Mouse (Mus musculus) left cerebral cortex, adult 2 months (tissue): Measurements from ENCODE around the gene Abhd14a. TPM values are rescaled to one million over a fixed set of nuclear protein-coding genes. Genes with fewer than 3 reads are reported as not detected.

Experiments used
- DNase-seq, 2 experiments: peaks; one replicate each; pipeline ENCODE4 v3.0.0; 2021 to 2022; ENCODE audit warnings: low spot score in 2 of 2, mixed read lengths in 1 of 2; ENCODE audit errors: extremely low spot score in 1 of 2
- H3K27ac ChIP-seq: fragments of 200-600 bp; 2 replicates; pipeline ENCODE4 v1.8.1; 2022
- H3K4me3 ChIP-seq: fragments of 200-600 bp; 2 replicates; pipeline ENCODE4 v1.8.1; 2022
- CTCF ChIP-seq: fragments of 200-600 bp; IDR thresholded peaks from 2 replicates; pipeline ENCODE4 v1.8.1; 2022; ENCODE audit warnings: antibody characterized with exemption, mild to moderate bottlenecking, moderate library complexity
- intact Hi-C: fragments of 180-260 bp; cut with DNase I; formaldehyde crosslinking; loops from one replicate; pipeline ENCODE4 v1.15.1; 2025
- total RNA-seq, 2 experiments: library from RNA; stranded (reverse); gene quantifications; 2 replicates each; pipeline ENCODE4 v1.2.3; 2021

The Abhd14a gene
- total RNA-seq, 2 experiments from 2014 or later = 38.4 to 38.6 TPM

- Histone ChIP-seq H3K4me3 (no peak overlapping the region), H3K27ac (no peak overlapping the region)
- intact Hi-C loops = no loop called here
- TF ChIP-seq CTCF = no peak
- DNase-seq = no peak
These were observed 20.3 kb upstream of the Abhd14a start for GRCm38 (mm10) chr9:106467746-106468145.

- Histone ChIP-seq H3K4me3 (no peak overlapping the region), H3K27ac (no peak overlapping the region)
- no peak for TF ChIP-seq CTCF
- intact Hi-C loops = no loop called here
- no peak for DNase-seq
These were observed 19.2 kb upstream of the Abhd14a start for GRCm38 (mm10) chr9:106466721-106467120.

GRCm38 (mm10) chr9:106465571-106466200 lies 18.2 kb upstream of the Abhd14a start, which contains the start of gene Gpr62:
Gene Gpr62, minus strand, starts transcription at chr9:106465938.
- DNase-seq = peak in 1 of 2 experiments; percentile 48
- Histone ChIP-seq H3K27ac (peak within 1 kb of the TSS; percentile 99), H3K4me3 (peak within 1 kb of the TSS; percentile 60)
- TF ChIP-seq CTCF = no peak
- intact Hi-C loops = no loop called here

DNA sequence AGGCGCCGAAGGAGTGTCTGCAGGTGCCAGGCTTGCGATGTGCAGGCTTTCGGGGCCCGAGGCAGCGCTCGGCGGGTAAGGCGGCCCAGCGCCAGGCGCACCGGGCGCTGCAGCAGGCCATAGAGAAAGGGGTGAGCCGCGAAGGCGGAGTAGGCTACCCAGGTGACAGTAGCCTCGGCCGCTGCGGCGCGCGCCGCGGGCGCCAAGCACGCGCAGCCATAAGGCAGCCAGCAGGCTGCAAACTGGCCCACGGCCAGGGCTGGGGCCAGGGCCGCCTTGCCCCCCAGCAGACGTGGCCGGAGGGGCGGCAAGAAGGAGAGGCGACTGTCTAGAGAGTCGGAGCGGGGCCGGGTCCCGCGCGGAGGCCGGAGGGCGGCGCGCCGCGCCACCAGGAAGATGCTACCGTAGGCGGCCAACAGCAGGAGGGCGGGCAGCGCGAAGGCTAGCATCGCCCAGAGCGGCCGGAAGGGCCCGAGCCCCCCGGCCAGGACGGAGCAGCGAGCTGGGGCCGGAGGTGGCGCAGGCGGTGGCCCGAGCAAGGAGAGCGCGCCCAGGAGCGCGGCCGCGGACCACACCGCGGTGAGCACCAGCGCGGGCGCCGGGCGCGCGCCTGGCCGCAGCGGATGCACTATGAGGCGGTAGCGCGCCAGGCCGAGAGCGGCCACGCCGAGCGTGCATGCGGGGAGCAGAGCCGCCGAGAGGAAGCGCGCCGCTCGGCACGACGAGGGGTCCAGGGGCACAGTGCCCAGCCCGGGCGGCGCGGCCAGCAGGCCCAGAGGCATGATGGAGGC lies 17.5 kb upstream of the Abhd14a start:
- Histone ChIP-seq H3K4me3 (peak overlapping the region; percentile 60), H3K27ac (peak overlapping the region; percentile 99)
- no peak for TF ChIP-seq CTCF
- intact Hi-C loops = no loop called here
- DNase-seq = peak; percentile 76 to 81

- no peak for TF ChIP-seq CTCF
- Histone ChIP-seq H3K27ac (no peak overlapping the region), H3K4me3 (no peak overlapping the region)
- intact Hi-C loops = no loop called here
- no peak for DNase-seq
These were observed 15.9 kb upstream of the Abhd14a start for GRCm38 (mm10) chr9:106463122-106464063.

DNA sequence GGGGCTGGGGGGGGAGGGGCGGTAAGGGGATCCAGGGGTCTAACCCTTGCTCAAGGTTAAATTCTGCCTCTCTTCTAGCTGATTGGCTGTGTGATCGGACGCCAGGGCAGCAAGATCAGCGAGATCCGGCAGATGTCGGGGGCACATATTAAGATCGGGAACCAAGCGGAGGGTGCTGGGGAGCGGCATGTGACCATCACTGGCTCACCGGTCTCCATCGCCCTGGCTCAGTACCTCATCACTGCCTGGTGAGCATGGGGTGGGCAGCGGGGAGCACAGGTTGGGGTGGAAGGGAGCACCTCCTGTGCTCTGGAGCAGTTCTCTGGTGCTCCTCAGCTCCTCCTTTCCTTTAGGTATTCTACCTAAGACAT lies 14.9 kb upstream of the Abhd14a start:
- Histone ChIP-seq H3K4me3 (no peak overlapping the region), H3K27ac (no peak overlapping the region)
- no peak for DNase-seq
- intact Hi-C loops = no loop called here
- TF ChIP-seq CTCF = no peak

DNA sequence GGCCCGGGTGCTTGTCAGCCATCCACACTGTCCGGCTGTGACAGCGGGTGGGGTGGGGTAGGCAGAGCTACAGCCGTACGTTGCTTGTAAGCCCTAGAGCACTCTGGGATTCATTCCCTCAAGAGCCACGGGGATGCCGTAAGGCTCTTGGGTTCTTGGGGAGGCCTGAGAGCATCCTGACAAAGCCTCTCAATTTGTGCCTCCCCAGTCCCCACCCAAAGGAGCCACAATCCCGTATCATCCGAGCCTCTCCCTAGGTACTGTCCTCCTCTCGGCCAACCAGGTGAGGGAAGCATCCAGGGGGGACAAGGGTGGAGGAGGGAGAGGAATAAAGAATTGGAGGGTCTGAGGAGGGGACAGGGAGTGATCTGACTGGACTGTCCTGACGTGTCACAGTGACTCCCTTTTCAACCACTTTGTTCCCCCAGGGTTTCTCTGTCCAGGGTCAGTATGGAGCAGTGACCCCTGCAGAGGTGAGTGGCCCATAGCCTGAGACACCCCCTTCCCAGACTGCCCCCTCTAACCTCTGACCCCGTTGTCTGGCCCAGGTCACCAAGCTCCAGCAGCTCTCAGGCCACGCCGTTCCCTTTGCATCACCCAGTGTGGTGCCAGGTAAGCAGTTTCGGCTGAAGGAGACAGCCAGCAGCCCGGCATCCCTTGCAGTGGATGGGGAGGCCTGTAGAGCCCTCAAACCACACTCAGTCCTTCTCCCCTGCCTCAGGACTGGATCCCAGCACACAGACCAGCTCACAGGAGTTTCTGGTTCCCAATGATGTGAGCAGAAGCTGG lies 14.4 kb upstream of the Abhd14a start:
- no peak for DNase-seq
- TF ChIP-seq CTCF = no peak
- Histone ChIP-seq H3K27ac (no peak overlapping the region; the same call in 1 of the 2 replicates), H3K4me3 (no peak overlapping the region)
- intact Hi-C loops = no loop called here

- intact Hi-C loops = no loop called here
- no peak overlapping the region for H3K4me3 ChIP-seq
- peak overlapping the region; percentile 47; the same call in 1 of the 2 replicates for H3K27ac ChIP-seq
- no peak for DNase-seq
- TF ChIP-seq CTCF = no peak
These were observed 13.5 kb upstream of the Abhd14a start for GRCm38 (mm10) chr9:106461026-106461415.

GRCm38 (mm10) chr9:106460401-106461025 lies 13.0 kb upstream of the Abhd14a start:
- intact Hi-C loops = no loop called here
- no peak for DNase-seq
- peak overlapping the region; percentile 47; the same call in 1 of the 2 replicates for H3K27ac ChIP-seq
- H3K4me3 ChIP-seq = no peak overlapping the region
- no peak for TF ChIP-seq CTCF

DNA sequence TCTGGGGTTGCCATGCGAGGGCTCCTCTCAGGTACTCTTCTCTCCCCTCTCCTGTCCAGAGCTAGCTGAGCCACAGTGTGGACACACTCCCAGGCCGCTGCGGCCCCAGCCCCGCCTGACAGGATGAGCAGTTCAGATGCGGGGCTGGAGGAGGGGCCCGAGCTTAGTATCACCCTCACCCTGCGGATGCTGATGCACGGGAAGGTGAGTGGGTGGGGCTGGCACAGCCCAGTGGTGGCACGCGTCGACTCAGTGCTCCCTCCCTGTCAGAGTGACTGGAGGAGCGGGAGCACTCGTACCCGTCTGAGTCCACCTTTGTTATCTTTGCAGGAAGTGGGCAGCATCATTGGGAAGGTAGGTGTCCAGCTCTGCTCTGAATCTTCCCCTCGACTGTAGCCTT lies 12.5 kb upstream of the Abhd14a start:
- peak overlapping the region; percentile 19; the same call in 1 of the 2 replicates for H3K27ac ChIP-seq
- no peak for TF ChIP-seq CTCF
- intact Hi-C loops = no loop called here
- H3K4me3 ChIP-seq = no peak overlapping the region
- no peak for DNase-seq

DNA sequence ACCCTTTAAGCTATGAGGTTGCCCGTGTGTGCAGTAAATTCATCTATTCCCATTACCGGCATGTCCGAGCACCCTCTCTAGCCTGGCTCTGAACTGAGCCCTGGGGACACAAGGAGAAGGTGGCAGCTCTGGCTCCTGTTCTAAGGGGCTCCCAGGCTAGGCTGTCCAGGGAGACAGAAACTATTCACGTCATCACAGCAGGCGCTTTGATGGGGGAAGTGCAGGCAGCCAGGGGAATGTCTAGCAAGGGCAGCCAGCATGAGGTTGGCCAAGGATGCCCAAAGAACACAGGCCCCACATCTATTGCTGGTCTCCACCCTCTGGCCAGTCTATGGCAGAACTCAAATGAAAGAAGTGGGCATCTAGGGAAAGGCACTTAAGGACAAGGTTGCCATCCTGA lies 10.4 kb upstream of the Abhd14a start:
- H3K27ac ChIP-seq = no peak overlapping the region
- intact Hi-C loops = no loop called here

More for the DNA sequence above, 10.4 kb upstream of the Abhd14a start:
- no peak for DNase-seq
- no peak overlapping the region for H3K4me3 ChIP-seq
- TF ChIP-seq CTCF = no peak
